Mouse (Mus musculus) spleen, embryonic (tissue): ENCODE measurements at regions not wholly inside any gene's neighbourhood (a gene's known extent, or its start where the extent isn't known, plus 50 kb on each side); places are given as distances from the start of the nearest gene placed in this dataset.

Experiments used
- CTCF ChIA-PET: fragments of 350-600 bp; sonication (Branson Sonifier 250); formaldehyde crosslinking; loops from one replicate; lab custom pipeline; 2022; lab: Charles Lee

GRCm38 (mm10) chr7:136083571-136084342, 367.6 kb upstream of the Mki67 start:
- CTCF ChIA-PET, result no interaction called here

DNA sequence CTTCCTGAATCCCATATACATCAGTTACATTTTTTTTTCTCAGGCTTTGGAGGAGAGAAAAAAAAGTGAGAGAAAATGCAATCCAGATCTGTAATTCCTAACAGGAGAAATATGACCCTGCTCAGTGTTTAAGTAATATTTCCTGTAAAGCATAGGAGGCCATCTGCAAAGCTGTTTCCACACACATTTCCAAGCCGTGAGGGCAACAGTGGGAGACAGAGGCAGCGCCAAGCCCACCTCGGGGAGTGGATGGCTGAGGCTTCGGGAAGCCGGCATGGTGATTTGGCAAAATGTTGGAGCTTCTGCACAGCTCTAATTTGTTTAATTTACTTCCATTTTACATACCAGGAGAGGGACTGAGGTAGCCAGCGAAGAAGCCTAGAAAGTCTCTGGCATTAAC, 372.6 kb upstream of the Mki67 start:
- CTCF ChIA-PET, result no interaction called here

DNA sequence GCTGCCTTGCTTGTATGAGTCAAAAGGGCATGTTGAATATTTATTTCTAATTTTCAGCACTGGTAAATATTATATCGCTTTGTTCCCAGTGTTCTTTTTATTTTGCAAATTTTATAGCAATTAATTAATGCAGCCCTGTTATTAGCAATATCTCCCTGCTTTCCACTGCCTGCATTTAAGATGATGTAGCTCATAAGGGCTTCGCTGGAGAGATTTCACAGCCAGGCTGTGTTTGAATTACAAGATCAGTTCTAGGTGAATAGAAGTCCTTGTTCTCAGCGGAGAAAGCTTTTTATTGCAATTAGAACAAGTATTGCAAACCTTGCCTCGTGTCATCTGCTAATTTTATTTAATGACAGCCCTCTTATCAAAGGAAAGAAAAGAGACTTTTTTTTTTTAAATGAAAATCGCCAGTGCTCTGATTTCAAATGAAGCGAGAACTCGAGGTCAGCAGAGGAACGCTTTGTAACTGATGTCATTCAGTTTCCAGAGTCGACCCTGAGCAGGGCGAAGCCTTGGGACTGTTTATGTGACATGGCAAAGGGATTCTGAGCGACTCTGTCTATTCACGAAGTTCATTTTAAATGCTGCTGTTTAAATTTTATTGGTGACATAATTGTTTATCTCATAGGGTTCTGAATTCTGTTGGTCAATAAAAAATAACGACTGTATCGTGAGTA, 378.7 kb upstream of the Mki67 start:
- CTCF ChIA-PET, result no interaction called here

- CTCF ChIA-PET, result no interaction called here
Observed at GRCm38 (mm10) chr7:136104021-136104420, 387.9 kb upstream of the Mki67 start.

DNA sequence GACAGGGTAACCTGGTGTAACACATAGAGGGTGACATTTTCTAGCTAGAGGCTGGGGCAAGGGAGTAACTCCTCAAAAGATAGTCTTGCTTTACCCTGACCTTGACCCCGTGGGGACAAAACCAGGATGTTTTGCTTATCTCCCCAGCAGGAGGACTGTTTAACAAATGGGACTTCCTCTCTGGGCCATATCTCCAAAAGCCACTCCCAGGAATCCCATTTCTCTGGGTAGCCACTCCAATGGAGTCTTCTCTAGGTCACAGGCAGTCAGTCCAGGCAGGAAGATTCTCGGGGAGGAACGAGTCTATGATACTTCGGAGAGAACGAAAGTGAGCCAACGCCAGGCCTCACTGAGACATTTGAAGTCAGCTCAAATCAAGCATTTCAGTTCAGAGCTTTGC, 396.0 kb upstream of the Mki67 start:
- CTCF ChIA-PET, result no interaction called here

- CTCF ChIA-PET, result no interaction called here
Observed at GRCm38 (mm10) chr7:136120930-136121329, 404.8 kb upstream of the Mki67 start.

DNA sequence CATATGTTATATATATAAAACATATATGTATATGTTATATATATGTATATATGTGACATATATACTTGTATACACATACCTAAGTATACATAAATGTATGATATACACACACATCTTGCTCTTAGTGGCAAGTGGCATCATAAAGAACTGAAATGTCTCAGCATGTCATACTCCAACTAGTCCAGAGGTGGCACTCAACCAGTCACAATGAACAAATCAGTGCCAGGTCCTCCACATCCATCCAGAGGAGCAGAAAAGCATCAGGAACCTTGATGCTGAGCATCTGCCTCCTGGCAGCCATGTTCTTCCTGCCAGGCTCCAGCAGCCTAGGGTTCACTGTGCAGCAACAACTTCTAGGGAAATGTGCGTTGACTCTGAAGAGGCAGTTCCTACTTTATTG, 405.2 kb upstream of the Mki67 start:
- CTCF ChIA-PET, result no interaction called here

DNA sequence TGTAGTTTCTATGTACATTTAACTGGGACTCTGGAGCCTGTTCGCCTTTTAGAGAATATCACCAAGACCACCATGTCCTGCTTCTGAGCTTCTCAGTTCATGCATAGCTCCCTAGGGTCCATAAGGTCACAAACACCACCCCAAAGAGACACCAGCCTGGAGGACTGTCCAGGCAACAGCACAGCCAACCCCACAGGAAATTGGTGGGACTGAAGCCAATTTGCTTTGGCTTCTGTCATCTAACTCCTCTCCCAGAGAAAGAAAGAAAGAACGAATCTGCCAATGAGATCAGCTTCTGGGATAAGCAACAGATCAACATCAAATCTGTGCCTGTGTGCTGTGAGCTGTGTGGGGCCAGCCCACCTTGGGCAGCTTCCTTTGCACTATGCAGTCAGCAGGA, 408.6 kb upstream of the Mki67 start:
- CTCF ChIA-PET, result no interaction called here

- CTCF ChIA-PET, result no interaction called here
Observed at GRCm38 (mm10) chr7:136126393-136126792, 410.2 kb upstream of the Mki67 start.

- CTCF ChIA-PET, result no interaction called here
Observed at GRCm38 (mm10) chr7:136127576-136127975, 411.4 kb upstream of the Mki67 start.

GRCm38 (mm10) chr7:136129721-136130123, 413.6 kb upstream of the Mki67 start:
- CTCF ChIA-PET, result no interaction called here

GRCm38 (mm10) chr7:136130666-136131239, 414.6 kb upstream of the Mki67 start:
- CTCF ChIA-PET, result no interaction called here

DNA sequence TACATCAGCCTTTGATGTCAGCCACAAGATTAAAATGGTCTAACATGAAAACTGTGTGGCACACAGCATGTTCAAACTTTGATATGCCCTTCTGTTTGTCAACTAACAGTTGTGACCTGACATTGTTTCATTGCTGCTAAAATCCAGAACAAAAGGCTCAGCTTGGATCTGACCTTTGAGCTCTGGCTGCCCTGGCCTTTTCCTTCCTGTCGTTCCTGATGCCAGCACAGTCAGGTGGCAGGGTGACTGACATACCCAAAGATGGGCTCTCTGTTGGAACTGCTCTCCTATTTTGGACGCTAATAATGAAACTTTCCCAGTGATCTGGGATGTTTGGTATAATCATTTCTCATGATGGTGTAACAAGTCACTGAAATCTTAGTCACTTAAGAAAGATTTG, 416.8 kb upstream of the Mki67 start:
- CTCF ChIA-PET, result no interaction called here

- CTCF ChIA-PET, result no interaction called here
Observed at GRCm38 (mm10) chr7:136136666-136137065, 420.5 kb upstream of the Mki67 start.

DNA sequence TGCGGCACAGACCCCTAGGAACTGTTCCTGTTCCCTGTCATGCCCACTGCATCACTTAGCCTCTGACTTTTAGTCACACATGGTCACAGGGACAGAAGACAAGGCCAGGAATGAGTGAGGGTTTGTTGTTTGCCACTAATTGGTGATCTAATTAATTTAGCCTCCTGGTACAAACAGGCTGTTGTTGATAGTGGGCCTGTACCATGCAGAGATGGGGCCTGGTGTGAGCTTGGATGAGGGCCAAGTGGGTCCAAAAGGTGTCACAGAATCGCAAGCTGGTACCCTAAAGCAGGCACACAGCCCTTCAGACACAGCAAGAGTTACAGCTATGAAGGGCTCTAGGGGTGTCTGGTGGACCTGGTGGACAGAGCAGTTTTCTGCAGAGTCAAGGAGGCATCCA, 421.2 kb upstream of the Mki67 start:
- CTCF ChIA-PET, result no interaction called here

- CTCF ChIA-PET, result no interaction called here
Observed at GRCm38 (mm10) chr7:136137831-136138602, 421.9 kb upstream of the Mki67 start.

GRCm38 (mm10) chr7:136142832-136143231, 426.7 kb upstream of the Mki67 start:
- CTCF ChIA-PET, result no interaction called here

DNA sequence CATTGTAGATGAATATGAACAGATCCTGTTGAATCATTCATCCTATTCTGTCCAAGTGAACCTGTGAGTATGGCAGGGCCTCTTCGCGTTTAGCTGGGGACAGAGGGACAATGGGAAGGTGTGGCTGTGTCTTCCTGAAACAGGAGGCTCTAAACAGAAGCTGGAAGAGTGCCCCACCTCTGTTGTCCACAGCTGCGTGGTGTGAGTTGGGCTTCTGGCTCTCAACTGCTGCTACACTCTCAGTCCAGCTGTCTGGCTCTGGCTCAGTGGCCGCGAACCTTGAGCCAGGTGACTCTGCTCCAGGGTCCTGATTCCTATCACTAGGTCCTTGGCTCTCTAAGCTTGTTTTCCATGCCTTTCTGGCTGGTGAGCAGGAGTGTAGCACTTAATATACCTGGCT, 434.0 kb upstream of the Mki67 start:
- CTCF ChIA-PET, result no interaction called here

- CTCF ChIA-PET, result no interaction called here
Observed at GRCm38 (mm10) chr7:136151301-136151930, 435.3 kb upstream of the Mki67 start.

- CTCF ChIA-PET, result interaction anchor here (0.6 kb wide), 1 partner anchor 1155 kb away, joined by 3 read pairs; no protein-coding TSS in a partner anchor
Observed at GRCm38 (mm10) chr7:136152470-136152869, 436.3 kb upstream of the Mki67 start.

- CTCF ChIA-PET, result no interaction called here
Observed at GRCm38 (mm10) chr7:136153621-136154020, 437.5 kb upstream of the Mki67 start.

- CTCF ChIA-PET, result no interaction called here
Observed at GRCm38 (mm10) chr7:136159136-136159535, 443.0 kb upstream of the Mki67 start.
